Mouse (Mus musculus) myocyte (in vitro differentiated cells): Measurements from ENCODE around the gene Faf1. TPM values are rescaled to one million over a fixed set of nuclear protein-coding genes. Genes with fewer than 3 reads are reported as not detected.

ENCODE experiments used
- H3K27me3 ChIP-seq: one replicate; pipeline ENCODE4 v1.6.1; 2011; ENCODE audit not compliant: control insufficient read depth, insufficient read depth, insufficient read length
- H3K36me3 ChIP-seq: one replicate; pipeline ENCODE4 v1.6.1; 2011; ENCODE audit not compliant: control insufficient read depth, insufficient read depth
- H3K4me2 ChIP-seq: one replicate; pipeline ENCODE4 v1.6.1; 2011; ENCODE audit warnings: low read depth, control low read depth
- H3K4me3 ChIP-seq: one replicate; pipeline ENCODE4 v1.5.1; 2011; ENCODE audit warnings: mild to moderate bottlenecking, control low read depth, moderate library complexity
- H3K79me2 ChIP-seq: one replicate; pipeline ENCODE4 v1.6.1; 2011; ENCODE audit not compliant: control insufficient read depth, insufficient read depth
- H3ac ChIP-seq: one replicate; pipeline ENCODE4 v1.6.1; 2011; ENCODE audit not compliant: control insufficient read depth, insufficient read length
- CEBPB ChIP-seq: IDR thresholded peaks from 2 replicates; pipeline ENCODE4 v1.6.1; 2011; ENCODE audit warnings: mild to moderate bottlenecking, moderate library complexity; ENCODE audit not compliant: poor library complexity, insufficient read depth, severe bottlenecking
- E2F4 ChIP-seq: IDR thresholded peaks from one replicate; pipeline ENCODE4 v1.6.1; 2011; ENCODE audit warnings: mild to moderate bottlenecking, control low read depth, moderate library complexity; ENCODE audit not compliant: insufficient read depth
- MAX ChIP-seq: IDR thresholded peaks from one replicate; pipeline ENCODE4 v1.6.1; 2011; ENCODE audit warnings: low read depth, mild to moderate bottlenecking, control low read depth
- MYOD1 ChIP-seq, 3 experiments: IDR thresholded peaks; one replicate each; pipeline ENCODE4 v1.6.1; 2011; ENCODE audit warnings: control low read depth in 2 of 3, low read depth in 2 of 3, mild to moderate bottlenecking in 2 of 3, moderate library complexity in 1 of 3; ENCODE audit not compliant: insufficient read length in 2 of 3, control insufficient read depth in 1 of 3
- MYOG ChIP-seq, 3 experiments: IDR thresholded peaks; one replicate each; pipeline ENCODE4 v1.6.1; 2011; ENCODE audit warnings: control low read depth in 2 of 3, low read depth in 2 of 3, mild to moderate bottlenecking in 2 of 3; ENCODE audit not compliant: insufficient read length in 2 of 3, control insufficient read depth in 1 of 3, insufficient read depth in 1 of 3
- POLR2A ChIP-seq: IDR thresholded peaks from one replicate; pipeline ENCODE4 v1.6.1; 2011; ENCODE audit warnings: low read depth, mild to moderate bottlenecking, control low read depth, moderate library complexity; ENCODE audit not compliant: insufficient read length
- POLR2AphosphoS2 ChIP-seq: IDR thresholded peaks from one replicate; pipeline ENCODE4 v1.6.1; 2011; ENCODE audit warnings: low read depth, control low read depth; ENCODE audit not compliant: insufficient read length
- REST ChIP-seq: IDR thresholded peaks from one replicate; pipeline ENCODE4 v1.6.1; 2011; ENCODE audit warnings: mild to moderate bottlenecking, control low read depth, moderate library complexity; ENCODE audit not compliant: insufficient read depth, insufficient read length
- SRF ChIP-seq: IDR thresholded peaks from one replicate; pipeline ENCODE4 v1.6.1; 2011; ENCODE audit warnings: low read depth; ENCODE audit not compliant: control insufficient read depth, insufficient read length
- TCF12 ChIP-seq: IDR thresholded peaks from one replicate; pipeline ENCODE4 v1.6.1; 2011; ENCODE audit warnings: mild to moderate bottlenecking, control low read depth; ENCODE audit not compliant: poor library complexity, insufficient read depth, severe bottlenecking
- TCF3 ChIP-seq: IDR thresholded peaks from one replicate; pipeline ENCODE4 v1.6.1; 2011; ENCODE audit warnings: low read depth, control low read depth; ENCODE audit not compliant: insufficient read length
- USF1 ChIP-seq: IDR thresholded peaks from one replicate; pipeline ENCODE4 v1.6.1; 2011; ENCODE audit warnings: low read depth, mild to moderate bottlenecking, control low read depth, moderate library complexity
- polyA plus RNA-seq: library from polyadenylated mRNA; unstranded; fragments of >200 nt; fragmentation: generic; extraction: Trizol; gene quantifications from one replicate; pipeline ENCODE4 v1.2.1, GENCODE M21; 2012; ENCODE audit warnings: missing spikeins

The Faf1 gene
- polyA plus RNA-seq, 1 experiment = 30.1 TPM

DNA sequence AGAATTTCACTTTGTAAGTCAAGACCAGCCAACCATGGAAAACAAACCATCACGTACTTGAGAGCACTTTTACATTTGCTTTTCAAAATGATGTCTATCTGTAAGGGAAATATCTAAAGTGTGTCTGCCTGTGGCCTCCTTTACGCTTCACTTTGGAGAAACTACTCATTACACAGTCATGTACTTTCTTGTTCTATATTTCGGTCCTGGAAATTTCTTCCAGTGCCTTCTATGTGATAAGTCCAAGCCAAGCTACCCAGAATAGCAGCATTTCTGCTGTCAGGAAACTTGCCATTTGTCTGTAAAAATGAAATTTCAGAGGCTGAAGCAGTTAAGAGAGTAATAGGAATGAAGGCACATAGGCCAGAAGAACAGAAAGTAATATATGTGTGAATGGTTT is 228.1 kb downstream of the Faf1 start:
- no peaks in the 10 kb centered on the region for H3K79me2 ChIP-seq
- no peak overlapping the region for H3ac ChIP-seq
- H3K27me3 ChIP-seq = no peaks in the 10 kb centered on the region
- H3K4me2 ChIP-seq = no peak overlapping the region
- H3K36me3 ChIP-seq = peaks cover 6% of the 10 kb centered on the region
- TF ChIP-seq TCF3 = no peak
- no peak for TF ChIP-seq TCF12
- no peak for TF ChIP-seq E2F4
- TF ChIP-seq USF1 = no peak
- TF ChIP-seq MYOD1 (IDR thresholded peaks at IDR 0.05; ENCODE audit: control insufficient read depth in 1 of 3, insufficient read length in 2 of 3, low read depth in 2 of 3) = no peak
- no peak for TF ChIP-seq SRF
- TF ChIP-seq MYOG (IDR thresholded peaks at IDR 0.05; ENCODE audit: control insufficient read depth in 1 of 3, insufficient read depth in 1 of 3, insufficient read length in 2 of 3, low read depth in 2 of 3) = no peak
- TF ChIP-seq POLR2AphosphoS2 = no peak
- no peak for TF ChIP-seq POLR2A
- TF ChIP-seq REST = no peak
- TF ChIP-seq CEBPB = no peak
- TF ChIP-seq MAX = no peak
- H3K4me3 ChIP-seq = no peak overlapping the region

DNA sequence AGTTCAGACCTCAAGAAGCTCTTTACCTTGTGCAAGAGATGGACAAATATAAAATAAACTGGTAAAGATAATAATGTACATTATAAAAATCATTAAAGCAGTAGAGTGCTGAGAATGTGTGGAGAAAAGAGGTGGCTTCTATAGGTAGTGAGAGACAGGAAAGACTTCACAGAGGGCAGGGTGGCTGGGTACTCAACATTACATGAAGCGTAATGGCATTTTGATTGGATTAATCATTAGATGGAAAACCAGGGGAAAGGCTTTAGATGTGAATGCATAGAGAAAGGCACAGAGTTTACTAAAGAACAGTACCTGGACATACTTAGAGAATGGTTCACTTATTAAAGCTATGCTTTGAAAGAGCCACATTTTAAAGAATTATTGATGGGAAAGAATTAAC is 252.7 kb downstream of the Faf1 start:
- Histone ChIP-seq H3K27me3 (no peaks in the 10 kb centered on the region), H3K4me2 (no peak overlapping the region), H3K79me2 (no peaks in the 10 kb centered on the region), H3K4me3 (no peak overlapping the region), H3ac (no peak overlapping the region), H3K36me3 (peaks cover 13% of the 10 kb centered on the region)
- no peak for TF ChIP-seq MAX
- TF ChIP-seq MYOG (IDR thresholded peaks at IDR 0.05; ENCODE audit: control insufficient read depth in 1 of 3, insufficient read depth in 1 of 3, insufficient read length in 2 of 3, low read depth in 2 of 3) = no peak
- no peak for TF ChIP-seq USF1
- no peak for TF ChIP-seq POLR2A
- TF ChIP-seq CEBPB = no peak
- no peak for TF ChIP-seq SRF
- TF ChIP-seq POLR2AphosphoS2 = no peak
- no peak for TF ChIP-seq TCF12
- TF ChIP-seq REST = no peak
- no peak for TF ChIP-seq MYOD1 (IDR thresholded peaks at IDR 0.05; ENCODE audit: control insufficient read depth in 1 of 3, insufficient read length in 2 of 3, low read depth in 2 of 3)
- TF ChIP-seq E2F4 = no peak
- TF ChIP-seq TCF3 = no peak

DNA sequence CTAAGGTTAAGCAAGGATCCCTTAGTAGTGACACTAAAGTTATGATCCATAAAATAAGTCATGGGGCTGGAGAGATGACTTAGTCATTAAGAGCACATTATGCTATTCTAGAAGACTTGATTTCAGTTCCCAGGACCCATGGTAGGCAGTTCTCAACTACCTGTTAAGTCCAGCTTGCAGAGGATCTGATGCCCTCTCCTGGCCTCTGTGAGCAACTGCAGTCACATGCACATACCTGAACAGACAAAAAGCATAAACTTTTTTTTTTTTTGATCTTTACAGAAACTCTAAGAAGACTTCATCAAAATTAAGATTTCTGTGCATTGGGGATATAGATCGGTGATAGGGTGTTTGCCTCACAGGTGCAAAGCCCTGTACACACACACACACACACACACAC is 254.1 kb downstream of the Faf1 start:
- Histone ChIP-seq H3K27me3 (no peaks in the 10 kb centered on the region), H3ac (no peak overlapping the region), H3K36me3 (peaks cover 13% of the 10 kb centered on the region), H3K79me2 (no peaks in the 10 kb centered on the region), H3K4me2 (no peak overlapping the region), H3K4me3 (no peak overlapping the region)
- TF ChIP-seq MYOD1 (IDR thresholded peaks at IDR 0.05; ENCODE audit: control insufficient read depth in 1 of 3, insufficient read length in 2 of 3, low read depth in 2 of 3) (no peak), E2F4 (no peak), SRF (no peak), TCF12 (no peak), USF1 (no peak), CEBPB (no peak), MAX (no peak), POLR2A (no peak), MYOG (IDR thresholded peaks at IDR 0.05; ENCODE audit: control insufficient read depth in 1 of 3, insufficient read depth in 1 of 3, insufficient read length in 2 of 3, low read depth in 2 of 3) (no peak), POLR2AphosphoS2 (no peak), REST (no peak), TCF3 (no peak)

DNA sequence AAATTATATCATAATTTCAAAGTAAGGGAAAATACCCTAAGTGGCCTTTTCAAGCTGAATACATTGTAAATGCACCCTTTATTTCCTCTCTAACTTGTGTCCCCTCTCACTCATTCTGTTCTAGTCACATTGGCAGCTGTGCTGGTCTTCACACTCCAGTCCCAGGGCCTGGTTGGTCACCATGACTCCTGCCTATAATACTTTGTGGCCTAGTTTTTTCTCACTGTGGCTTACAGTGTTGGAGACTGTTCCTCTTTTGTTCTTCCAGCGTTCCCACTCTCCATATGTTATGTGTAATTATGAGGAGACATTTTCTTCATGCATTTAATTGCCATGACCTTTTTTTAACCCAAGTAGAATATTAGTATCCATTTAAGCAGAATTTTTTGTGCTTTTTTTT is 254.5 kb downstream of the Faf1 start:
- Histone ChIP-seq H3ac (no peak overlapping the region), H3K27me3 (no peaks in the 10 kb centered on the region), H3K4me2 (no peak overlapping the region), H3K36me3 (peaks cover 13% of the 10 kb centered on the region), H3K79me2 (no peaks in the 10 kb centered on the region), H3K4me3 (no peak overlapping the region)
- TF ChIP-seq TCF12 (no peak), MYOG (IDR thresholded peaks at IDR 0.05; ENCODE audit: control insufficient read depth in 1 of 3, insufficient read depth in 1 of 3, insufficient read length in 2 of 3, low read depth in 2 of 3) (no peak), REST (no peak), USF1 (no peak), POLR2A (no peak), SRF (no peak), E2F4 (no peak), MAX (no peak), TCF3 (no peak), MYOD1 (IDR thresholded peaks at IDR 0.05; ENCODE audit: control insufficient read depth in 1 of 3, insufficient read length in 2 of 3, low read depth in 2 of 3) (no peak), CEBPB (no peak), POLR2AphosphoS2 (no peak)

DNA sequence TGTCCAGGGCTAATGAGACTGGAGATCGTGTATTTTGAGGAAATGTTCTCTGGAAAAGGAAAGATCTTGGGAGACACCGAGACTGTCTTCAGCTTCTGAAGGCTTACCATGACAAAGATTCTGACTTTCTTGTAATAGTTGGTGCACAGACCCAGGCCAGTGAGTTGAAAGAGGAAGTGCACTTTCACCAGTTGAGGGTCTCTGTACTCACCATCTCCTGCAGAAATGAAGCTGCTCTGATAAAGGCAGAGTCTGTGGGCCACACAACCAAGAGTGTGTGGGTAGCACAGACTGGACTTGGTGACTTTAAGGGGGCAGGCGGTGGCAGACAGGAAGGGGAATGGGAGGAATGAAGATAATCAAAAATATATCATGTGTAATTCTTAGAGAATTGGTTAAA is 260.2 kb downstream of the Faf1 start:
- Histone ChIP-seq H3K4me3 (no peak overlapping the region), H3K79me2 (no peaks in the 10 kb centered on the region), H3ac (no peak overlapping the region), H3K4me2 (no peak overlapping the region), H3K27me3 (no peaks in the 10 kb centered on the region), H3K36me3 (peaks cover 11% of the 10 kb centered on the region)
- no peak for TF ChIP-seq USF1
- TF ChIP-seq SRF = no peak
- no peak for TF ChIP-seq MYOG (IDR thresholded peaks at IDR 0.05; ENCODE audit: control insufficient read depth in 1 of 3, insufficient read depth in 1 of 3, insufficient read length in 2 of 3, low read depth in 2 of 3)
- TF ChIP-seq E2F4 = no peak
- TF ChIP-seq REST = no peak
- no peak for TF ChIP-seq MYOD1 (IDR thresholded peaks at IDR 0.05; ENCODE audit: control insufficient read depth in 1 of 3, insufficient read length in 2 of 3, low read depth in 2 of 3)
- no peak for TF ChIP-seq MAX
